Comparison of ENCODE assay signal across 23 mouse cellular contexts in the genomic region with DNA sequence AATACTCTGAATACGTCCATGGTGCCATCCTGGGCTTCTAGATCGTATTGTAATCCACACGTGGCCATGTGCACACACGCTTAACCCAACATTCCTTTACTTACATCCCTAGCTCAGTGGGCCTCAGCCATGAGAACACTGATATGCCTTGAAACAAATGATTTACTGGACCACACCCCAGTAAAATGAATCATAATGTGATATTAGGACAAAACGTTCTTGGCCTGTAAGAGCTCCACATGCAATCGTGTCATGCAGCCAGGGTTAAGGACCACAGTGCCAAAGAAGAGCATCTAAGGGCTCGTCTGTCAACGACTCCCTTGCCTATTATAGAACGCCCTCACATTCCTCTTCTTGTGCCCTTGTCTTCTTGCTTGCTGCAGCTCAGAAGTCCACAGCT.
"Had no signal": no experiment of that assay in that cellular context is flagged by ENCODE, and none has a peak within 500 bp of the region (broad histone marks: within the 10 kb centered on the region; RNA-seq: fewer than 3 reads in every experiment).

No protein-coding gene starts in this region.

- H3K27ac ChIP-seq: kidney, postnatal 0 days; layer of hippocampus, adult 2 months; limb, embryonic 10.5 days; limb, embryonic 13.5 days; liver, embryonic 12.5 days; liver, embryonic 15.5 days; midbrain, embryonic 10.5 days; neural tube, embryonic 12.5 days; neural tube, embryonic 15.5 days; stomach, embryonic 15.5 days had no signal

- H3K9ac ChIP-seq: limb, embryonic 13.5 days; liver, embryonic 12.5 days; liver, embryonic 15.5 days; lung, embryonic 14.5 days; neural tube, embryonic 12.5 days; neural tube, embryonic 15.5 days; stomach, embryonic 15.5 days had no signal

- H3K4me3 ChIP-seq: layer of hippocampus, adult 2 months; limb, embryonic 10.5 days; limb, embryonic 13.5 days; liver, embryonic 12.5 days; liver, embryonic 15.5 days; megakaryocyte, embryonic 14.5 days; midbrain, embryonic 10.5 days; neural tube, embryonic 12.5 days; neural tube, embryonic 15.5 days; stomach, embryonic 15.5 days had no signal

- H3K27me3 ChIP-seq: limb, embryonic 13.5 days; liver, embryonic 12.5 days; liver, embryonic 15.5 days; megakaryocyte, embryonic 14.5 days; neural tube, embryonic 12.5 days; neural tube, embryonic 15.5 days; stomach, embryonic 15.5 days had no signal

- H3K4me1 ChIP-seq: limb, embryonic 13.5 days; liver, embryonic 12.5 days; liver, embryonic 15.5 days; megakaryocyte, embryonic 14.5 days; stomach, embryonic 15.5 days had no signal

- H3K36me3 ChIP-seq: limb, embryonic 10.5 days; limb, embryonic 13.5 days; liver, embryonic 12.5 days; liver, embryonic 15.5 days; midbrain, embryonic 10.5 days; neural tube, embryonic 12.5 days; neural tube, embryonic 15.5 days; stomach, embryonic 15.5 days had no signal

- ATAC-seq: liver, embryonic 12.5 days had no signal

- H3K9me3 ChIP-seq: limb, embryonic 10.5 days; limb, embryonic 13.5 days; liver, embryonic 12.5 days; liver, embryonic 15.5 days; midbrain, embryonic 10.5 days; neural tube, embryonic 12.5 days; neural tube, embryonic 15.5 days; stomach, embryonic 15.5 days had no signal

- H3K4me2 ChIP-seq: limb, embryonic 13.5 days; liver, embryonic 12.5 days; liver, embryonic 15.5 days; lung, embryonic 14.5 days; neural tube, embryonic 12.5 days; neural tube, embryonic 15.5 days; stomach, embryonic 15.5 days had no signal

- DNase-seq: kidney, adult 2 months; kidney, postnatal 25 days; layer of hippocampus, adult 9-11 months; liver; lung, embryonic 14.5 days; lung, postnatal 10 days; midbrain, embryonic 14.5 days; right cerebral cortex, adult 18-20 months; right cerebral cortex, postnatal 14 days; right cerebral cortex, postnatal 4 days; spleen, adult 18-20 months; thymus, postnatal 25 days had no signal
